Mouse (Mus musculus) adipocyte (in vitro differentiated cells): Measurements from ENCODE around the gene Rnf128.
"Not testable (repeated sequence)": the region's sequence is repeated elsewhere in the genome, so short reads cannot be mapped to it uniquely, and the experiment has no call there.

Experiments
- DNase-seq: peaks from one replicate; pipeline ENCODE4 v3.0.0-alpha.2; 2016; ENCODE audit warnings: low spot score

The Rnf128 gene

DNA sequence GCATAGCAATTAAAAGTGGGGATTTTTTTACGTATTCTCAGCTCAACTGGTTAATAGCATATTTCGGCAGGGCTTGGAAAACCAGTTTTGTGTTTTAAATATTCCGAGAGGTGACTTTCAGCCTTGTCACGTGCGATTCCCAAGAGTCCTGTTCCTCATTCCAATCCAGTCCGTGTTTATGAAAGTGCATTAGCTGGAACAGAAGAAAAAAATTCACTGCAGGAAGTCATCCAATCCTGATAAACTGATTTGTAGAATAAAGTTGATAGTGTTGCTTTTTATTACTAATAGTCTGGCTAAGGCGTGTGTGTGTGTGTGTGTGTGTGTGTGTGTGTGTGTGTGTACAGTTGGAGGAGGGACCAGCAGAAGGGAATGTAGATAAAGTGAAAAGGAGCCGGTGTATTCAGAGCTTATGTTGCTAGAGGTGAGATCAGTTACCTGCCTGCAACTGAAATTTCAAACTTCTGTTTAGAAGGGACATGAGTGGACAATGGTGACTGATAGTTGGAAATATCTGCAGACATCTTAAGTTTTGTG, at the start of gene Rnf128:
TSS of gene Rnf128 (plus strand) at position 392 of the 537 bp plus-strand sequence.
- DNase-seq, result peak; percentile 75

DNA sequence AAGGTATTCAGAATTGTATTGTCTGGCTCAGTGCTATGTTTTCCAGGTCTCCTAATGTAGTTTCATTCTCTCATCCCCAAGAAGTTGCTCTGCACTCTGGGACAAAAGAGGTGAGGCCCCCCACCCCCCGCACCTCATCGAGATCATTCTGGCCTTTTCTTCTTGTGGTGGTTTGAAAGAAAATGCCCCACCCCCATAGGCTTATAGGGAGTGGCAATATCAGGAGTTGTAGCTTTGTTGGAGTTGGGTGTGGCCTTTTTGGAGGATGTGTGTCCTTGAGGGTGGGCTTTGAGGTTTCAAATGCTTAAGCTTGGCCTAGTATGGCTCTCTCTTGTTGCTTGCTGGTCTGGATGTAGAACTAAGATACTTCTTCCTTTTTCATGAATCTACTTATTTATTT, 47.0 kb upstream of the Rnf128 start:
- no peak for DNase-seq

DNA sequence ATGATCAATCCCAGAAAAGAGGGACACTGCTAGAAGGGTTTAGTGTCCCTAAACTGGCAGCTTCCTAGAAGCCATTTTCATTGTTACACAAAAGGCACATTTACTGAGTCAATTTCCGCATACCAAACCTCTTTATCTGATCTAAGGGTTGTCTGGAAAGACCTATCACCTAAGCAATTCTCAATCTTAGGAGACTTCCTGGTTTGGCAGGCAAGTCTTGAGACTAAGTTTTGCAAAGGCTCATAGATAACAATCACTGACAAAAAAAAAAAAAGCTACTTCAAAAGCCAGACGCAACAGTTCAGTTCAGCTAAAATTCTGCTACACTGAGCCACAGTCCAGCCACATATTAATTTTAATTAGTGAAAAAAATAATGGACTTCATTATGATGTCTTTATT, 43.9 kb upstream of the Rnf128 start:
- no peak for DNase-seq

DNA sequence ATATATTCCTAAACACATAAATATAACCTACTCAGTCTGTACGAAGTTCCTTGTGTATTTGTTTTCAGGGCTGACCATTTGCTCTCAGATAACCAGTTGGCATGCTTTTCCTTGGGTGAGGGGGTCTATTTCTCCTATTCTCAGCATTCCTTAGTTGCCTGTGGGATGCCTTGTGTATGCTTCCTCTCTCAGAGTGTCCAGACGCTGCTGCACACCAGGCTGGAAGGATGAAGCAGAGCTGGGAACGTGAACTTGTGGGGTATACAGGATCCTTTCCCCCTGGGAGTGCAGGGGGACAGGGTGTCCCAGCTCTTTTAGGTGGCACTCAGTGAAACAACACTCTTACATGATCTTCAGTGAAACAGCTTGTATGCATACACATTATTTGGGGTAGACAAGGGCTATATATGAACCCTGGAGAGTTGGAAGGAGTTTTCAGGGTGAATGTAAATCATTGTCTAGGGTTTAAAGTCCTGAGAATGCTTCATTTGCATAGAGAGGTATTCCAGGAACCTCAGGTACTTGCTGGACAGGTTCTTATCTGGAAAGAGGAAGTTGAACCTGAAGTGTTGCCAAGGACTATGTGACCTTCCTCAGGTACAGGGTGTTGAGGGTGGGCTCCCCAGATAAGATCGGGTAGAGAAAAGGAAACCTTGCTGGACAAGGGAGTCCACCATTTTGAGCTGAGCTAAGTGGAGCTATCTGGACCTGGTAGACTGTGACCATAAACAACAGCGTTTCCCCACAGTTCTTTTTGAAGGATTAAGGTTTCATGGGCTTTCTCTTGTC, 38.6 kb upstream of the Rnf128 start:
- no peak for DNase-seq

GRCm38 (mm10) chrX:139525724-139526123, 37.4 kb upstream of the Rnf128 start:
- no peak for DNase-seq

DNA sequence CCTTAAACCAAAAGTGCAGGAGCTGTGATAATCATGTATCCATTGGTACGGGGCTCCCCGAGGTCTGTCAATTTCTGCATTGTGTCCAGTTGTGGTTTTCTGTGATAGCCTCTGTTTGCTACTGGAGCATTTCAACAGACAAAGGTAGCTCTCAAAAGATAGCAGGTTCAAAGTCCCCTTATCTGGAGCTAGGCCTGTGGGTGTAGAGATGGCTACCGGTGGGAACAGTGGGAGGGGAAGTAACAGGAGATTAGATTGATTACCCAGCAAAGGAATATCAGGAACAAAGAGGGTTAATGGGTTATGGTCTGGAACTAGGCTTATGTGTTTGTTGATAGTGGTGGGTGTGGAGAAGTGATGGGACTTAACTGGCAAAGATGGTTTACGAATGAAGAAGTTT, 36.1 kb upstream of the Rnf128 start:
- DNase-seq, result no peak

GRCm38 (mm10) chrX:139529678-139530077, 33.4 kb upstream of the Rnf128 start:
- no peak for DNase-seq

GRCm38 (mm10) chrX:139532293-139532692, 30.8 kb upstream of the Rnf128 start:
- no peak for DNase-seq

- no peak for DNase-seq
Observed at GRCm38 (mm10) chrX:139537641-139538397, 25.3 kb upstream of the Rnf128 start.

DNA sequence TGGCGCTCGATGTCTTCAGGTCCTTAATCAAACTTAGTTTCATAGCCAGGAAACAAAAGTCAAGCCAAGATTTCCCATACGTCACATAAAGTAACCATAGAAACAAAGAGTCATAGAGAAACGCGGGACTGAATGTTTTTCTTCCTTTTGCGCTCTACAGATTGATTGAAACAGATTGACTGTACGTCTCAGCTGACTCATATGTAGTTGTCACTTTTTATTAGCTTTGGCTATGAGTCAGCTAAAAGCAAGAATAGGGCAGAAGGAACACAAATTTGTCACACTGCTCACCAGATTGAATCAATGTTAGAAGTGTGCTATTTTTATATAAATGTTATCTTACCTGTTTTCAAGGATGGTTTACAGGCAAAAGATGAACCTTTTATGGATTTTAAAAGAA, 19.4 kb upstream of the Rnf128 start:
- DNase-seq, result peak; percentile 24

DNA sequence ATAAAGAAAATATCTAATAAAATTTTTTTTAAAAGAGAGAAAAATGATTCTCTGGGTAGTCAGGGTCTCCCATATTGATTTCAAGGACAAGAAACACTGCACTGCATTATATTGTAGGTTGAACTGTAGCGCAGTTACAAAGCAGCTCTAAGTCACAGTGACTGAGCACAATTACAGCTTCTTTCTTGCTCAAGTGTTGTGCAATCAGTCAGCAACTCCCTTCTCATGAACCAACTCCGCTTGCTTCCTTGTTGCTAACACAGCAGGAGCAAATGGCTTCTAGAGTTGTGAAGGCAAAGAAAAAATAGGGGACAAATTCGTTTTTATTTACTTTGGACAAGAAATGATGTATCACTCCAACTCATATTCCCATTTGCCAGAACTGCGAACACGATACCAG, 12.7 kb upstream of the Rnf128 start:
- peak; percentile 62 for DNase-seq

GRCm38 (mm10) chrX:139552090-139552489, 11.0 kb upstream of the Rnf128 start:
- DNase-seq, result no peak

DNA sequence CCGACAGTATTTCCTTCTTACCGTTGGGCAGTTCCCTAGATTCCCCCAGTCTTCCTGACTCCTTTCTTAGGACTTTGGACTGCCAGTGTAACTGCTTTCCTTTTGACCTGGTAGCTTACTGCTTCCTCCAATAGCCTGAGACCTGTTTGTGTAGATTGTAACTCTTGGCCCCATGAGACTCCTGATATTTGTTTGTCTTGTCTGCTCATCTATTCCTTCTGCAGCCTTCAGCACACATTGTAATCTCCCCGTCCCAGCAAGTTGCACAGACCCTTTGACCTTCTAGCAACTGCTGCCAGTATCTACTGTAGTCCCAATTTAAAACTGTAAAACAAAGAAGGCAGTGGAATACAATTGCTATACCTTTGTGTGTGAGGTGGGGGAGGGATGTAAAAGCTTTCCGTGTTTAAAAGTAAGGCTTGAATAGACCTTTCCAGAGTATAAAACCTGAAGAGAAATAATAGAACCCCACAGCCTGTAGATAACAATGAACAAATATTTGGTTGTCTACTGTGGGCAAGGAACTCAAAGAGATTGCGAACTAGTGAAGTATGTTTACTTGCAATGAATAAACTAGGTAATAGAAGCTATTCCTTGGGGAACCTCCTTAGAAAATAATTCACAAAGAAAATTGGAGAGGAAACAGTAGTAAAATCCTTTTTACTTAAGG, 726 bp upstream of the Rnf128 start:
- DNase-seq, result peak; percentile 64

GRCm38 (mm10) chrX:139570054-139570453, 6.9 kb downstream of the Rnf128 start:
- DNase-seq, result no peak

- peak; percentile 58 for DNase-seq
Observed at GRCm38 (mm10) chrX:139578649-139579278, 15.6 kb downstream of the Rnf128 start.

DNA sequence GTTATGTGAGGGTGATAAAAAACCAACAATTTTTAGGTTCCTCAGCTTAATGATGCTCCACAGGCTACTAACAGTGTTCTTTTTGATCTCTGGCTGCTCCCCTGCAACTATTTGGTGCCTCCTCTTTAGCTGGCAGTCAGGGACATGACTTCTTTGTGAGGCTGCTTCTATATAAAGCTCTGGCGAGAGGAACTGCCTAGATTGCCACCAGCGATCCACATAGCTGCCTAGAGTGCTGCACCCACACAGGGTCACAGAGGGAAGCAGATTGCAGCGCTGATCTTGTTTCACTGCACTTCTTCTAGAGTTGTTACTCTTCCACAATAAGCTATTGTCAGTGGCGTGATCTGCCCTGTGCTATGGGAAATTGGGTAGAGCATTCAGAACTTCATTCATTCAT, 20.5 kb downstream of the Rnf128 start:
- DNase-seq, result no peak

- DNase-seq, result not testable (repeated sequence)
Observed at GRCm38 (mm10) chrX:139586676-139587075, 23.6 kb downstream of the Rnf128 start.

GRCm38 (mm10) chrX:139596404-139596803, 33.3 kb downstream of the Rnf128 start:
- DNase-seq, result no peak

- peak; percentile 55 for DNase-seq
Observed at GRCm38 (mm10) chrX:139610033-139610764, 47.1 kb downstream of the Rnf128 start.

- no peak for DNase-seq
Observed at GRCm38 (mm10) chrX:139610765-139611300, 47.7 kb downstream of the Rnf128 start.

DNA sequence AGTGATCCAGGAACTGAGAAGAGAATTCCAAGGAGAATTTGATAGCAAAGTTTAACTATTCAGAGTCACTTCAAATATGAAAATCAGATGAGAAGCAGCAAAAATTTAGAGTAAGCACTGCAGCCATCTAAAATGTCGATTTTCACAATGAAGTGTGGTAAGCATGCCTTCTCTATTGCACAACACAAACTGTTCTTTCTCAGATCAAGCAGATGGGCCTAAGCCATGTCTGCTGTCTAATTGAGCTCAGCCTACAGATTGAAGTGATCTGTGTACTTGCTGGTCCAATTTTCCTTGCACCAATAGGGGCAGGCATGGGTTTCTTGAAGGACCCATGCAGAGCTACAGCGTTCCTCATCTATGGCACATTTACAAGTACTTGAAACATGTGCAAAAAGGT, 51.6 kb downstream of the Rnf128 start:
- DNase-seq, result peak; percentile 9
